Mouse (Mus musculus) midbrain, embryonic 16.5 days (tissue): ENCODE data around the gene Gm38392. TPM values are rescaled to one million over a fixed set of nuclear protein-coding genes. Genes with fewer than 3 reads are reported as not detected.
"Not testable (repeated sequence)": the region's sequence is repeated elsewhere in the genome, so short reads cannot be mapped to it uniquely, and the experiment has no call there.

Source experiments
- ATAC-seq: fragments of 200-750 bp; cut with Nextera tagmentation; 2 replicates; pipeline ENCODE4 v1.8.0; 2017; ENCODE audit warnings: moderate TSS enrichment
- H3K27ac ChIP-seq: fragments of 300-500 bp; sonication (generic); 2 replicates; pipeline ENCODE4 v1.5.1; 2014; ENCODE audit warnings: mild to moderate bottlenecking, low read length, mixed read lengths
- H3K27me3 ChIP-seq: fragments of 300-500 bp; sonication (generic); 2 replicates; pipeline ENCODE4 v1.6.1; 2014; ENCODE audit warnings: low read depth, low read length, mixed read lengths; ENCODE audit not compliant: control insufficient read depth, insufficient read depth
- H3K36me3 ChIP-seq: fragments of 300-500 bp; sonication (generic); 2 replicates; pipeline ENCODE4 v1.6.1; 2014; ENCODE audit warnings: mild to moderate bottlenecking, low read length, moderate library complexity, mixed read lengths; ENCODE audit not compliant: control insufficient read depth, insufficient read depth
- H3K4me1 ChIP-seq: fragments of 300-500 bp; sonication (generic); 2 replicates; pipeline ENCODE4 v1.6.1; 2014; ENCODE audit warnings: mild to moderate bottlenecking, low read length, mixed read lengths; ENCODE audit not compliant: control insufficient read depth, insufficient read depth
- H3K4me2 ChIP-seq: fragments of 300-500 bp; sonication (generic); 2 replicates; pipeline ENCODE4 v1.6.1; 2014; ENCODE audit warnings: mild to moderate bottlenecking, low read length, mixed read lengths
- H3K4me3 ChIP-seq: fragments of 300-500 bp; sonication (generic); 2 replicates; pipeline ENCODE4 v1.5.1; 2014; ENCODE audit warnings: low read depth, mild to moderate bottlenecking, low read length, moderate library complexity, mixed read lengths
- H3K9ac ChIP-seq: fragments of 300-500 bp; sonication (generic); 2 replicates; pipeline ENCODE4 v1.6.1; 2014; ENCODE audit warnings: low read depth, low read length, mixed read lengths
- H3K9me3 ChIP-seq: fragments of 300-500 bp; sonication (generic); replicated peaks from 2 replicates; pipeline ENCODE4 v1.6.1; 2014; ENCODE audit warnings: mild to moderate bottlenecking, low read length, mixed read lengths; ENCODE audit not compliant: control insufficient read depth, poor library complexity, severe bottlenecking
- WGBS: fragments of 180-500 bp; shearing (Covaris S2); extraction: QIAGEN DNeasy Blood & Tissue Kit; methylation state at CpG from one replicate; pipeline ENCODE4 v1.1.7; 2014; 5-methylcytosine and 5-hydroxymethylcytosine counted together
- polyA plus RNA-seq: library from polyadenylated mRNA; unstranded; fragments of >200 nt; fragmentation: Nextera tagmentation; extraction: Ambion mirVana; gene quantifications from 2 replicates; pipeline ENCODE4 v1.2.1, GENCODE M21; 2015

Gene Gm38392
- polyA plus RNA-seq, 1 experiment from 2014 or later = 0.16 TPM

DNA sequence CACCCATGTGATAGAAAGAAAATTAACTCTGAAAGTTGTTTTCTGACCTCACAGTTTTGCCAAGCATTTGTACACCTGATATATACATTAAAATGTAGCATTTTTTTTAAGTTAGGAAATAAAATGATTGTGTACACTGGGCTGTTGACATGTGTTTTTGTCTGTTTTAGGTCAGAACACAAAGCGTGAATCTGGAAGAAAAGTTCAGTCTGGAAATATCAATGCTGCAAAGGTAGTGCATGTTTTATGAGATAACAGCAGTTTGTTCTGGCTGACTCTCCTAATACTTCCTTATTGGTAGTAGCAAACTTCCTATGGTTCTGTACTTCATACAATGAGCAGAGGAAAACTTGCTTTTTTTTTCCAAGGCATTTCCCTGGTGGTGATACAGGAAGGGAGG is 12.2 kb upstream of the Gm38392 start:
- Histone ChIP-seq H3K27me3 (no peaks in the 10 kb centered on the region), H3K4me1 (peaks cover 15% of the 10 kb centered on the region), H3K36me3 (peaks cover 35% of the 10 kb centered on the region), H3K4me2 (no peak overlapping the region), H3K9ac (no peak overlapping the region), H3K27ac (no peak overlapping the region), H3K9me3 (no peaks in the 10 kb centered on the region), H3K4me3 (no peak overlapping the region)
- 87% methylated on average over 1 of the region's 1 CpGs for WGBS
- no peak for ATAC-seq

DNA sequence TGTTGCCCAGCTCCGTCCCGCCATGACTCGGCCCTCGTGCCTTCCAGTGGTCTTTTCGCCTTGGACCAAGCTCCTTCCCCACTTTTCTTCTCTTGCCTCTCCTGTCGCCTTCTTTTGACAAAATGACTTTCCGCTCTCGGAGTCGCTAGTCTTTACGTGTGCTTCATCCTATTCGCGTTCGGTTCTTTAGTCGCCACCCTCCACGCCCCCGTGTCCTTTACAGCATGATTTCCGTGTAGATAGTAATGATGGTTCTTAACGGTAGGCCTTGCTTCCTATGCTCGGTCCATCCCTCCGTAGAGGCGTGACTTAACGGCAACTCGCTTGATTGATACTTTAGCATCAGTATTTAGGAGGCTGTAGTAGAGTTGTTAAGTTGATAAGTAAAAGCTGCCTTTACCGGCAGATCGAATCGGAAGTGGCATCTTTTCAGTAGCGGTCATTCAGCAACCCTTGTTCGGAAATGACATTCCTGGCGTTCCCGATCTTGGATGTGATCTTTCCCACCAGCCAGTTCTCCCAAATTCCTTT is 10.4 kb upstream of the Gm38392 start:
- H3K4me1 ChIP-seq = peaks cover 15% of the 10 kb centered on the region
- peaks cover 21% of the 10 kb centered on the region for H3K36me3 ChIP-seq
- H3K27ac ChIP-seq = peak overlapping the region; percentile 95
- H3K4me3 ChIP-seq = peak overlapping the region; percentile 86
- H3K9me3 ChIP-seq = no peaks in the 10 kb centered on the region
- peak overlapping the region; percentile 89 for H3K9ac ChIP-seq
- under 1% methylated on average over 30 of the region's 30 CpGs for WGBS
- no peaks in the 10 kb centered on the region for H3K27me3 ChIP-seq
- ATAC-seq = peak; percentile 15; the same call in 1 of the 2 replicates
- H3K4me2 ChIP-seq = peak overlapping the region; percentile 68

GRCm38 (mm10) chr3:88296561-88297318 is 9.7 kb upstream of the Gm38392 start, which contains the start of the genes Tsacc and Cct3:
Gene Tsacc (minus strand): TSS chr3:88296999.
Gene Cct3 (plus strand): TSS chr3:88297116.
- H3K4me2 ChIP-seq = peak within 1 kb of the TSS; percentile 68
- H3K9me3 ChIP-seq = no peaks in the 10 kb centered on the region
- peak within 1 kb of the TSS; percentile 89 for H3K9ac ChIP-seq
- peaks cover 18% of the 10 kb centered on the region for H3K36me3 ChIP-seq
- H3K27me3 ChIP-seq = no peaks in the 10 kb centered on the region
- peak; percentile 99 for ATAC-seq
- peaks cover 15% of the 10 kb centered on the region for H3K4me1 ChIP-seq
- WGBS = under 1% methylated on average over 44 of the region's 44 CpGs
- H3K4me3 ChIP-seq = peak within 1 kb of the TSS; percentile 86
- peak within 1 kb of the TSS; percentile 95 for H3K27ac ChIP-seq

GRCm38 (mm10) chr3:88296110-88296560 is 9.1 kb upstream of the Gm38392 start:
- Histone ChIP-seq H3K4me2 (peak overlapping the region; percentile 56), H3K9ac (peak overlapping the region; percentile 66), H3K27me3 (no peaks in the 10 kb centered on the region), H3K9me3 (no peaks in the 10 kb centered on the region), H3K4me3 (peak overlapping the region; percentile 86), H3K36me3 (peaks cover 12% of the 10 kb centered on the region), H3K27ac (peak overlapping the region; percentile 91), H3K4me1 (peaks cover 15% of the 10 kb centered on the region)
- peak; percentile 34 for ATAC-seq
- WGBS = under 1% methylated on average over 12 of the region's 12 CpGs

- not testable (repeated sequence) for H3K4me3 ChIP-seq, H3K27me3 ChIP-seq, H3K36me3 ChIP-seq, H3K9ac ChIP-seq, H3K4me2 ChIP-seq, ATAC-seq, H3K27ac ChIP-seq, H3K9me3 ChIP-seq
- 87% methylated on average over 1 of the region's 1 CpGs for WGBS
- H3K4me1 ChIP-seq = peaks cover 15% of the 10 kb centered on the region
These were observed 8.3 kb upstream of the Gm38392 start for GRCm38 (mm10) chr3:88295272-88295671.

DNA sequence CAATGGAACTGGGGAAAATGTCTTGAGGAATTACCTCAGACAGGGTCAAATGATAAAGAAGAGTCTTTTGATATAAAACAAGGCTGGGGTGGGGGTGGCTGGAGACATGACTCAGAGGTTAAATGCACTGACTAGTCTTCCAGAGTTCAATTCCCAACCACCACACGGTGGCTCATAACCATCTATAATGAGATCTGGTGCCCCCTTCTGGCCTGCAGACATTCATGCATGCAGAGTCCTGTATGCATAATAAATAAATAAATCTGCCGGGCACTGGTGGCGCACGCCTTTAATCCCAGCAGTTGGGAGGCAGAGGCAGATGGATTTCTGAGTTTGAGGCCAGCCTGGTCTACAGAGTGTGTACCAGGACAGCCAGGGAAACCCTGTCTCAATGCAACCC is 5.0 kb upstream of the Gm38392 start:
- Histone ChIP-seq H3K4me1 (peaks cover 4% of the 10 kb centered on the region; the same call in 1 of the 2 replicates), H3K9me3 (no peaks in the 10 kb centered on the region), H3K4me2 (no peak overlapping the region), H3K4me3 (no peak overlapping the region), H3K27me3 (no peaks in the 10 kb centered on the region), H3K9ac (no peak overlapping the region), H3K36me3 (no peaks in the 10 kb centered on the region), H3K27ac (no peak overlapping the region)
- no peak for ATAC-seq
- 44% methylated on average over 4 of the region's 4 CpGs for WGBS

GRCm38 (mm10) chr3:88288133-88288713 is 1.2 kb upstream of the Gm38392 start:
- H3K27ac ChIP-seq, H3K9ac ChIP-seq, H3K4me1 ChIP-seq, ATAC-seq, H3K4me3 ChIP-seq, H3K9me3 ChIP-seq, H3K36me3 ChIP-seq, H3K4me2 ChIP-seq, H3K27me3 ChIP-seq: not testable (repeated sequence)
- 70% methylated on average over 8 of the region's 10 CpGs for WGBS

DNA sequence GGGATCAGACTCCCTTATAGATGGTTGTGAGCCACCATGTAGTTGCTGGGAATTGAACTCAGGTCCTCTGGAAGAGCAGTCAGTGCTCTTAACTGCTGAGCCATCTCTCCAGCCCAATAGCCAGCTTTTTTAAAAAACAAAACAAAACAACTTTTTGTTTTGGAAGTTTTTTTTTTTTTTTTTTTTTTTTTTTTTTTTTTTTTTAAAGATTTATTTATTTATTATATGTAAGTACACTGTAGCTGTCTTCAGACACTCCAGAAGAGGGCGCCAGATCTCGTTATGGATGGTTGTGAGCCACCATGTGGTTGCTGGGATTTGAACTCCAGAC is 1.5 kb downstream of the Gm38392 start:
- H3K4me1 ChIP-seq, H3K4me2 ChIP-seq, ATAC-seq, H3K9me3 ChIP-seq, H3K27me3 ChIP-seq, H3K36me3 ChIP-seq, H3K27ac ChIP-seq, H3K4me3 ChIP-seq, H3K9ac ChIP-seq: not testable (repeated sequence)
- no CpG with 5 or more reads among the region's 2 CpGs for WGBS
